Mouse (Mus musculus): ENCODE results near the gene Acer1. TPM values are rescaled to one million over a fixed set of nuclear protein-coding genes. Genes with fewer than 3 reads are reported as not detected.

The Acer1 gene
- total RNA-seq (2021), result not detected
- long read RNA-seq, result 0 reads

- DNase-seq (ENCODE audit: low spot score in 2 of 2), result no peak
Measured at GRCm38 (mm10) chr17:56982013-56982412, at the start of gene Acer1. Acer1 (minus strand) TSS chr17:56982126.

GRCm38 (mm10) chr17:57030931-57031660 lies 49.2 kb upstream of the Acer1 start, which contains the start of gene Khsrp:
Khsrp (minus strand) TSS chr17:57031522.
- DNase-seq (ENCODE audit: low spot score in 2 of 2), result no peak

GRCm38 (mm10) chr17:57029691-57030090 lies 47.8 kb upstream of the Acer1 start:
- no peak for DNase-seq (ENCODE audit: low spot score in 2 of 2)

DNA sequence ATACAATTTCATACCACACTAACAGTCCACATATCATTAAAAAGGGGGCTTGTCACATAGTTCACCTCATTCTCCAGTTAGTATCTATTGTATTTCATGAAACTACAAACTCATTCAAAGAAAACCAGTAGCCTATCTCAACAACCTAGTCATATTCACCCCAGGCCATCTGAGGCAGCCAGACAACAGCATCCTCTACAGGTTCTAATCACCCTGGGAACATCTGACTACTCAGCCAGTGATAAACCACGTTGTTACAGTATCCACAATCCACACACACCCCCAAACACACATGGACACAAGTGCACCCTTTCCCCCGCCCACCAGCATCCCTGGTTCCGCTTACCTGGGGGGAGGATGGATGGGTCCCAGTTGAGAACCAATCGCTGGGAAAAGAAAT lies 45.5 kb upstream of the Acer1 start:
- DNase-seq (ENCODE audit: low spot score in 2 of 2), result no peak

DNA sequence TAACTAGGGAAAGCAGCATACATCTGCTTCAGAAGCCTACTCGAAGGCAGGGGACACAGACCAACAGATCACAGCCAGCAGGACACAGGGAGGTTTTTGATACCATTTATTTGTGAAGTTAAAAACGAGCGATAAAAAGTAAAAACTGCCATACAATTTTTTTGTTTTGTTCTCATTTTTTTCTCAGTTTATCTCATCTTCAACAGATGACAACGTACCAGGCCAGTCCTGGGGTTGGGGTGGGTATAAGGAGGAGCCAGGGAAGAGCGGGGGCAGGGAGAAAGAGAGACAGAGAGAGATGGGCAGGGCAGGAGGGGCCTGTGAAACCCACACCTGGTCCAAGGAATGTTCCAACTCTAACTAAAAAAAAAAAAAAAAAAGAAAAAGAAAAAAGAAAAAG lies 39.0 kb upstream of the Acer1 start:
- DNase-seq (ENCODE audit: low spot score in 2 of 2), result no peak

DNA sequence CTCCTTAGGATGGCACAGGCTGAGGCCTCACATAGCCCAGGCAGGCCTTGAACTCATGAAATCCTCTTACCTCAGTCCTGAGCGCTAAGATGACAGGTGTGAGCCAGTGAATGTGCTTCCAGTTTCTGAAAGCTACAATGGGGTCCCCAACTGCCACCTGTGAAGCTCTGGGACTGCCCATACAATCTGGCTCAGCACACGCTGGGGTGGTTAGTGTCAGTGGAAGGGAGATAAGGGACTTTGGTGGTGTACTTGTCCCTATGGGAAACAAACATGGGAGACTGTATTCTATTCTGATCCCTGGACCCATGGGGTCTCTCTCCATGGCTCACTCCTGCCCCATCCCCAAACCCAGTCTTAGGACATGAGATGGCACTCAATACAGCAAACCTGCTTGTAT lies 37.8 kb upstream of the Acer1 start:
- no peak for DNase-seq (ENCODE audit: low spot score in 2 of 2)

DNA sequence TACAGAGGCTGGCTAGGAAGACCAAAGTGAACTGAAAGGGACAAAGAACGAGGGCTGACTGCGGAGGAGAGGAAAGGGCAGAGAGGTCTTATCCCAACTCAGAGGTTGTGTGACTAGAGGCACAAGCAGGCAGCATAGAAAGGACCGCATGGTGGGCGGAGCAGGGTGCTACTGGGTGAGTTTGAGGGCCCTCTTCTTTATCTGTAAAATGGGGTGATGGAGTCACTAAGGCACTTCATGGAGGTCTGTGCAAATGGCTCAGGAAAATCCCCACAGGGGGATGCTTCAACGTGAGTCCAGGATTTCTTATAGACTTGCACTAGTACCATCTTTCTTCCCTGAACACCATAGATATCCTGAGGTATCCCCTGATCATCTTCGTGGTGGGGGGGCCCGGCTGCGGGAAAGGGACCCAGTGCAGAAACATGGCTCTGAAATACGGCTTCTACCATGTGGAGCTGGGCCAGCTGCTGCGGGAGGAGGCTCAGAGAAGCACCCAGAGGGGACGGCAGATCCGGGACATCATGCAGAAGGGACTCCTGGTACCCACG lies 30.4 kb upstream of the Acer1 start:
- no peak for DNase-seq (ENCODE audit: low spot score in 2 of 2)

GRCm38 (mm10) chr17:57011236-57012141 lies 29.6 kb upstream of the Acer1 start, which contains the start of the genes Gtf2f1 and Gm17949:
Gtf2f1 (minus strand) TSS chr17:57011288.
Gm17949 (plus strand) TSS chr17:57011469.
- DNase-seq (ENCODE audit: low spot score in 2 of 2), result peak; percentile 91 to 99

GRCm38 (mm10) chr17:57010911-57011235 lies 28.9 kb upstream of the Acer1 start:
- no peak for DNase-seq (ENCODE audit: low spot score in 2 of 2)

DNA sequence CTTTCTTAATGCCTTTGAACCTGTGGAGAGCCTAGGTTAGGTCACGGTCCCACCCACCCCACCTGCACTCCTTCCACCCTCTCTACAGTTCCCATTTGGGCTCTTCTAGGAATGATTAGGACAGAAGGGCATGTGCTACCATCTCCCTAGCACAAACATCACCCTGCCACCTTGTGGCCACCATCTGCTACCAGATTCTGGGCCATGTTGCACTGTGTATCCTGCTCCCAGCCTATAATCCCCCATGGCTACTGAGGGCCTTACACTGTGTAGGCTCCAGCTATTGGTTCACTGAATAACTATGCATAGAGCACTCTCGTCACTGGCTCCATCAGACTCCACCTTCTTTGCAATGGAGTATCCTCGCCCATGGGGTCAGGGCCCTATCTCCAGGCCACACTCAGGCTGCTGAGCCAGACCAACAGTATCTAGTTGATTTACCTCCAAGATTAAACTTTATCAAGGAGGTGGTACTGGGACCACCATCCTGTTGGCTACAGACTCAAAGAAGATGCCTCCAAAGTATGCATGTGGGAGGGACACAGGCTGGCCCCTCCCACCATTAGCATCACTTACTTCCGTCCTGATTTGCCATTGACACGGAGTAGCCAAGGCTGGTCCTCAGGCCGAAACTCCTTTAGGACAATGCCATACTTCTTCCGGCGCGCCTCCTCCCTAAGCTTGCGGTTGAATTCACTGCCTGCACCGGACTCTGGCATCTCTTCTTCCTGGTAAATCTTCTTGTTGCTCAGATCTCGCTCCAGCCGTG lies 25.4 kb upstream of the Acer1 start:
- no peak for DNase-seq (ENCODE audit: low spot score in 2 of 2)

DNA sequence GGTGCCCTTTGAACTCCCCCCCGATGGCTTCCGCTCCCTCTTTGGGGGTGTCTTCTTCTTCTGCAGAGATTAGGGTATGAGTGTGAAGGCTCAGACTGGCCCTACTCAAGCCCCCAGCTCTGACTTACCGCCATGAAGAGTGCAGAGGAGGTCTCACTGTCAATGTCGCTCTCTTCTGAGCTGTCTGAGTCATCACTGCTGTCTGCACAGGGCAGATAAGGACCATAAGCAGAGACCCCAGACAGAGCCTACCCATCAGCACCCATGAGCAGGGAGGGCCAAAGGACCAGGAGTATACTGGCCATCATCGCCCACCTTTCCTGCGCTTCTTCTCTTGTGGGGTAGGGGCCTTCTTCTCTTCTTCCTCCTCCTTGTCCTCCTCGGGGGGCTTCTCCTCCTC lies 22.1 kb upstream of the Acer1 start:
- no peak for DNase-seq (ENCODE audit: low spot score in 2 of 2)

DNA sequence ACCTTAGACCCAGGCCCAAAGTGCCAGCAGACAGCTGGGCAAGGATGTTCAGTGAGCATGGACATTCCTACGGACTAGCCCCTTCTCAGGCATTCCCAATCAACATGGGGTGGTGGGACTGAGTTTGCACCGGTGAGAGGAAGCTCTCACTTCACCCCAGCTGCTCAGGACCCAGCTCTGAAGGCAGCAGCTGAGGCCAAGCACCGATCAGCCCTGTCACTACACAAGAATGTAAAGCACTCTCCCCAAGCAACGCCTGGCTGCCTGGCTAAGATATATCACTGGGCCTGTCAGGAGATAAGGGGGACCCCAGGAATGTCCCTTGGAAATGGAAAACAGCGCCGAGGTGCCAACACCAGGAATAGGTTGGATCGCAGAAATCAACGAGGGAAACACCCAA lies 19.3 kb upstream of the Acer1 start:
- DNase-seq (ENCODE audit: low spot score in 2 of 2), result no peak

DNA sequence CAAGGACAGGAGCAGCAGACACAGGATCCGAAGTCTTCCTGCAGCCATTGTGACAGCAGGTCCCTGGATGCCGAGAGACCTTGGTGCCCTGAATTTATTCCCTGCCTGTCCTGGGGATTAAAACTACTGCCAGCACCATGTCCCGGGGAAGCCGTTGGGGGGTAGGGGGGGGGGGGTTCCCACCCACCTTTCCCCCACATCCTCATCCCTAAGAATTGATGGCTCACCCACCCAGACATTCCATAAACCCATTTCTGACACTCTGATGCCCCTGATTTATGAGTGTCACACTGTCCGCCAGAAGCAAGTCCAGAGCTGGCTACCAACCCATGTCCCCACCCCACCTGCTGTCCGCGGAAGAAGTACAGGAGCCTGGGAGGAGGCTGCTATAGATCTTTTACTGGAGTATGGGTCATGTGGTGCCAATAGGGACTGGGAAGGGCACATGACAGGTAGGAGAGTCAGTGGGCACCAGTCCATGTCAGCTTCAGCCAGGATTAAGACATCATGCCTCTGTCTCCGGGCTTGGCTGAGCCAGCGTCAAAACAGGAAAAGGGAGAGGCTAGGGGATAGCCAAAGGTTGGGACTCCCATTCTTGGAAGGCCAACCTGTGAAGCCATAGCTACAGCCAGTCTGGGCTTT lies 18.2 kb upstream of the Acer1 start, which contains the start of gene Pspn:
TSS of gene Pspn (minus strand) at position 51 of the 642 bp plus-strand sequence.
- no peak for DNase-seq (ENCODE audit: low spot score in 2 of 2)

DNA sequence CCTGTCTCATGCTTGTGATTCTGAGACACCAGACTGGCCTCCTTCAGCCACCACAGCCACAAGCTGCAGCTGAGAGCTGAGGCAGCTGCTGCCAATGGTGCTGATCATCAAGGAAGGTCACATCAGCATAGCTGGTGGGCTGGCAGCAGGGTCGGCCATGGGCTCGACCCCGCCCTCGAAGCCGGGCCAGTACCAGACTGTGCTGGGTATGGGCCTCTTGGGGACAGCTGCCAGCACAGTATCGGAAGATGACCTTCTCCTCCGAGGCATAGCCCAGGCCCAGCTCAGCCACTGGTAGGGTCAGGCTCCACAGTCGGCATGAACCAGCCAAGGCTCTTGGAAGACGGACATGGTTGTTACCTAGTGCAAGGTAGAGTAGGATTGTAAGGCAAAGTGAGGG lies 17.5 kb upstream of the Acer1 start:
- no peak for DNase-seq (ENCODE audit: low spot score in 2 of 2)

GRCm38 (mm10) chr17:56997029-56997667 lies 15.2 kb upstream of the Acer1 start, which contains the start of gene Alkbh7:
Alkbh7 (plus strand) TSS chr17:56997339.
- peak; percentile 90 to 96 for DNase-seq (ENCODE audit: low spot score in 2 of 2)

DNA sequence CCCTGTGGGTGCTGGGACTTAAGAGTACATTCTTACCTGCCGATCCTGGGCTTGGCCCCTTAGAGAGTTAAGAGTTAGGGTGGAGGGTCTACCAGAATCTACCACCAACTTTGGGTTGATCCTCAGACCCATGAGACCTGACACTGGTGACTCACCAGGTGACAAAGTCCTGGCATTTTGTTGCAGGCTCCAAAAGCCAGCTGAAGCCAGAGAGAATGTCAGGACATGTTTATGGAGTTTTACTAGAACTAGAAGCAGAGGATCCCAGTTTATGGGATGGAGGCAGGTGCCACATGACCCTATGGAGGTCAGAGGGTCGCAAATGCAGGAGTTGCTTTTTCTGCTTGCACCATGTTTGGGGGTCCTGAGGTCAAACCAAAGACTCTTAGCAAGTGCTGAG lies 14.6 kb upstream of the Acer1 start:
- no peak for DNase-seq (ENCODE audit: low spot score in 2 of 2)

DNA sequence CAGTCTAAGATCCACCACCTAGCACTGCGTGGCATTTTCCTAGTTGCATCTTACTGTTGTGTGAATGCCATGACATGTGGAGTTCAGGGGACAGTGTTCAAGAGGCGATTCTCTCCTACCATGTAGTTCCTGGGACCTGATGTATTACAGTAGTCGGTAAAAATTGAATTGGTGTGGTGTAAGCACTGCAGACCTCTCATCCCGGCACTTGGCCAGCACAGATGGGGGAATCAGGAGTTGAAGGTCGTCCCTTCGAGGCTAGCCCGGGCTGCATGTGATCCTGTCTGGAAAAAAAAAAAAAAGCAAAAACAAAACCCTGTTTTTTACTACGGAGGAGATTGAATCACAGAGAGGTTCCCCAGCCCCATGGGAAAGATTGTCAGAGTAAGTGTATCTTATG lies 13.1 kb upstream of the Acer1 start:
- no peak for DNase-seq (ENCODE audit: low spot score in 2 of 2)

- DNase-seq (ENCODE audit: low spot score in 2 of 2), result no peak
Measured at GRCm38 (mm10) chr17:56990966-56991365, 9.0 kb upstream of the Acer1 start.

DNA sequence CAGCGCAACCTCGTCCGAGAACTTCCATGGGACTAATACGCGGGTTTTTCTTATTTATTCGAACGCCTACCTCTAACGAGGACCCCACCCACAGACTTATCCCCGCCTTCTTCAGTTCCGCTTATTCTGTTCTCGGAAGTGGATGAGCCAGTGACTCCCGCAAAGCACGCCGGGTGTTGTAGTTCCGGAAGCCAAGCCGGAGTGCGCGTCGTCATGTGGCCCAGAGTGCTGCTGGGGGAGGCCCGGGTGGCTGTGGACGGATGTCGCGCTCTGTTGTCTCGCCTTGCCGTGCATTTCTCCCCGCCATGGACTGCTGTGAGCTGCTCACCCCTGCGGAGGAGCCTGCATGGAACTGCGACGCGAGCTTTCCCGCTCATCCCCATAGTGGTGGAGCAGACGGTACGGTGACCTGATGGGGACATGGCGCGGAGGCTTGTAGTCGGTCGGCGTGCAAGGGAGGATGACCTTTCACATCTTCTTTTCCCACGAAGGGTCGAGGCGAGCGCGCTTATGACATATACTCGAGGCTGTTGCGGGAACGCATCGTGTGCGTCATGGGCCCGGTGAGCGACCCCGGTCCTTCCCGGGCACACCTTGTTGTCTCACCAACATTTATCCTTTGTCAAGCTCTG lies 8.3 kb upstream of the Acer1 start, which contains the start of gene Clpp:
TSS of gene Clpp (plus strand) at position 191 of the 632 bp plus-strand sequence.
- peak; percentile 95 to 98 for DNase-seq (ENCODE audit: low spot score in 2 of 2)
